ENCODE assay signal across 8 mouse cellular contexts in genomic region chr8:123235520-123236497, GRCm38 (mm10). TPM values are rescaled to one million over a fixed set of nuclear protein-coding genes. Genes with fewer than 3 reads are reported as not detected.
DNase-seq lines count a peak whose midpoint lies in the region; ATAC-seq and TF ChIP-seq lines count a peak whose summit lies in the region.

TSS of gene Spata2l (minus strand) at chr8:123236233.

- peak; percentile 73 for ATAC-seq in cerebellum, adult (ENCODE audit: insufficient number of reproducible peaks, low FRiP score, low TSS enrichment)
- ATAC-seq in forebrain, embryonic 13.5 days, result peak; percentile 62
- ATAC-seq in heart, postnatal 0 days (ENCODE audit: insufficient read depth, low read depth), result peak; percentile 89
- peak; percentile 86 for ATAC-seq in liver, embryonic 16.5 days (ENCODE audit: low read depth)
- peak; percentile 71 for ATAC-seq in neural tube, embryonic 12.5 days (ENCODE audit: low FRiP score, low read depth)

- WGBS in forebrain, embryonic 13.5 days, result 1% methylated on average over 57 of the region's 57 CpGs
- WGBS in heart, postnatal 0 days, result 1% methylated on average over 56 of the region's 57 CpGs
- under 1% methylated on average over 57 of the region's 57 CpGs for WGBS in liver, embryonic 16.5 days (ENCODE audit: insufficient replicate concordance)
- WGBS in neural tube, embryonic 12.5 days, result 2% methylated on average over 57 of the region's 57 CpGs

- H3K27ac ChIP-seq in forebrain, embryonic 13.5 days, result no peak within 1 kb of the TSS
- H3K27ac ChIP-seq in heart, postnatal 0 days (ENCODE audit: low read depth), result no peak within 1 kb of the TSS
- no peak within 1 kb of the TSS for H3K27ac ChIP-seq in liver, embryonic 16.5 days (ENCODE audit: low read length)
- no peak within 1 kb of the TSS for H3K27ac ChIP-seq in neural tube, embryonic 12.5 days

- peak within 1 kb of the TSS; percentile 43 for H3K4me3 ChIP-seq in forebrain, embryonic 13.5 days
- peak within 1 kb of the TSS; percentile 61 for H3K4me3 ChIP-seq in heart, postnatal 0 days (ENCODE audit: low read depth, low read length)
- peak within 1 kb of the TSS; percentile 70 for H3K4me3 ChIP-seq in liver, embryonic 16.5 days (ENCODE audit: low read depth, low read length)
- H3K4me3 ChIP-seq in neural tube, embryonic 12.5 days, result peak within 1 kb of the TSS; percentile 44

- TF ChIP-seq CTCF in heart, postnatal 0 days (IDR thresholded peaks at IDR 0.05; ENCODE audit: low read depth), result no peak; the same call in 1 of the 2 replicates

- peak within 1 kb of the TSS; percentile 66 for H3K9ac ChIP-seq in forebrain, embryonic 13.5 days
- peak within 1 kb of the TSS; percentile 58 for H3K9ac ChIP-seq in heart, postnatal 0 days (replicated peaks; ENCODE audit: low read depth, low read length)
- peak within 1 kb of the TSS; percentile 61 for H3K9ac ChIP-seq in liver, embryonic 16.5 days (ENCODE audit: low read depth, low read length)
- H3K9ac ChIP-seq in neural tube, embryonic 12.5 days, result peak within 1 kb of the TSS; percentile 64

- peaks cover 44% of the 10 kb centered on the region for H3K27me3 ChIP-seq in forebrain, embryonic 13.5 days
- H3K27me3 ChIP-seq in heart, postnatal 0 days (ENCODE audit: control insufficient read depth, insufficient read depth, low read length), result 0 out of 2 replicates have a peak, but pooled peaks cover 3% of the 10 kb centered on the region
- peaks cover 15% of the 10 kb centered on the region for H3K27me3 ChIP-seq in liver, embryonic 16.5 days (ENCODE audit: control insufficient read depth, insufficient read depth, low read depth, low read length)
- peaks cover 38% of the 10 kb centered on the region for H3K27me3 ChIP-seq in neural tube, embryonic 12.5 days (replicated peaks)

- H3K4me1 ChIP-seq in forebrain, embryonic 13.5 days, result peaks cover 18% of the 10 kb centered on the region
- peaks cover 10% of the 10 kb centered on the region for H3K4me1 ChIP-seq in heart, postnatal 0 days (ENCODE audit: control insufficient read depth, insufficient read depth)
- H3K4me1 ChIP-seq in liver, embryonic 16.5 days (ENCODE audit: control insufficient read depth, low read depth, low read length), result peaks cover 18% of the 10 kb centered on the region
- H3K4me1 ChIP-seq in neural tube, embryonic 12.5 days, result peaks cover 27% of the 10 kb centered on the region

- TF ChIP-seq EP300 in heart, postnatal 0 days (IDR thresholded peaks at IDR 0.05; ENCODE audit: low read depth), result no peak

- peak within 1 kb of the TSS; percentile 74 for H3K4me2 ChIP-seq in forebrain, embryonic 13.5 days
- peak within 1 kb of the TSS; percentile 96 for H3K4me2 ChIP-seq in heart, postnatal 0 days (ENCODE audit: low read depth, low read length)
- H3K4me2 ChIP-seq in liver, embryonic 16.5 days (ENCODE audit: low read depth, low read length), result peak within 1 kb of the TSS; percentile 94
- H3K4me2 ChIP-seq in neural tube, embryonic 12.5 days (replicated peaks), result peak within 1 kb of the TSS; percentile 78

- no peaks in the 10 kb centered on the region for H3K9me3 ChIP-seq in forebrain, embryonic 13.5 days (replicated peaks)
- no peaks in the 10 kb centered on the region for H3K9me3 ChIP-seq in heart, postnatal 0 days (replicated peaks; ENCODE audit: control insufficient read depth, low read length)
- H3K9me3 ChIP-seq in liver, embryonic 16.5 days (replicated peaks; ENCODE audit: control insufficient read depth, low read length), result no peaks in the 10 kb centered on the region
- H3K9me3 ChIP-seq in neural tube, embryonic 12.5 days, result no peaks in the 10 kb centered on the region

- peak; percentile 98 for DNase-seq in ES-CJ7 (ENCODE audit: low read depth, low spot score)
- DNase-seq in heart, postnatal 0 days (ENCODE audit: low spot score), result peak; percentile 75
- peak; percentile 95 for DNase-seq in kidney, postnatal 36 days
- peak; percentile 85 for DNase-seq in telencephalon, adult 2 months (ENCODE audit: low read depth, low spot score)

- H3K36me3 ChIP-seq in forebrain, embryonic 13.5 days (ENCODE audit: poor library complexity, severe bottlenecking), result no peaks in the 10 kb centered on the region
- H3K36me3 ChIP-seq in heart, postnatal 0 days (replicated peaks; ENCODE audit: control insufficient read depth, insufficient read depth, low read length), result no peaks in the 10 kb centered on the region
- no peaks in the 10 kb centered on the region for H3K36me3 ChIP-seq in liver, embryonic 16.5 days (ENCODE audit: control insufficient read depth, insufficient read depth)
- H3K36me3 ChIP-seq in neural tube, embryonic 12.5 days, result no peaks in the 10 kb centered on the region

RNA-seq across cellular contexts. Expression of gene Spata2l, which starts in this region (rescaled TPM):
- 1.4 and 2.3 TPM in 2 replicates for polyA plus RNA-seq in forebrain, embryonic 13.5 days (2015; fragmentation: Nextera tagmentation; extraction: Ambion mirVana)
- total RNA-seq in heart, postnatal 0 days (2014; rRNA removed; ENCODE audit: low replicate concordance), result 3.5 and 4.2 TPM in 2 replicates
- polyA plus RNA-seq in heart, postnatal 0 days (2015; fragmentation: Nextera tagmentation; extraction: Ambion mirVana), result 4.5 and 4.6 TPM in 2 replicates
- 3.2 and 3.3 TPM in 2 replicates for polyA plus RNA-seq in liver, embryonic 16.5 days (2015; fragmentation: Nextera tagmentation; extraction: Ambion mirVana)
- 3.8 and 4.7 TPM in 2 replicates for polyA plus RNA-seq in neural tube, embryonic 12.5 days (2016; fragmentation: Nextera tagmentation; extraction: Ambion mirVana)
